Mouse (Mus musculus): ENCODE measurements at regions not wholly inside any gene's neighbourhood (a gene's known extent, or its start where the extent isn't known, plus 50 kb on each side); places are given as distances from the start of the nearest gene placed in this dataset.

DNA sequence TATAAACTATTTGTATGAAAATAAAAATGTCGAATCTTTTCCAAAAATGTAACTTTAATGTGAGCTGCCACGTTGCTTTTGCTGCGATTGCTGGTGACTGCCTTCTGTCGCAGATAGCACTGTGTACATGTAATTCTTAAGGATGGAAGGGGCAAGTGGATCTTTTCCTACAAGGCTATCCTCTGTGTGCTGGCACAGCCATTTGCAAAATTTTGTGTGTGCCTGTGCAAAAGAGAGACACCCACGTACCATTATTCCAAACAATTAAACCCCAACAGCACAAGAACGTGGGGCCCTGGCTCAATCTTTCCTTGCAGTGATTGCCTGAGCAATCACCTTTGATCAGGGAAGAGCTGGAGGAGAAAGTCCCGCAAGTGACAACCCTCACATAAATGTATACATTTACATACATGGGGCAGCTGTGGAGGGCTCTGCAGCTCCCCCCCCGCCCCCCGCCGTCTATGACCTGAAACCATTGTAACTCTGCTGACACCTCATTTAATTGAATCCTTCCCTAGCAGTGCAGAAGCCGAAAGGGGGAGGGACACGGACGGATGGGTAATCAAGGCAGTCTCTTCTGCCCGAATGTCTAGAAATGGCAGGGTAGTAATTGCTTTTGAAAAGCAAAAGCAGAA lies 133.6 kb upstream of the Pmfbp1 start:
- no peak for ATAC-seq (replicated peaks in 1 of 2; ENCODE audit: insufficient read depth in 1 of 2, low FRiP score in 2 of 2, low TSS enrichment in 1 of 2, low read depth in 1 of 2, poor library complexity in 2 of 2, severe bottlenecking in 2 of 2)

DNA sequence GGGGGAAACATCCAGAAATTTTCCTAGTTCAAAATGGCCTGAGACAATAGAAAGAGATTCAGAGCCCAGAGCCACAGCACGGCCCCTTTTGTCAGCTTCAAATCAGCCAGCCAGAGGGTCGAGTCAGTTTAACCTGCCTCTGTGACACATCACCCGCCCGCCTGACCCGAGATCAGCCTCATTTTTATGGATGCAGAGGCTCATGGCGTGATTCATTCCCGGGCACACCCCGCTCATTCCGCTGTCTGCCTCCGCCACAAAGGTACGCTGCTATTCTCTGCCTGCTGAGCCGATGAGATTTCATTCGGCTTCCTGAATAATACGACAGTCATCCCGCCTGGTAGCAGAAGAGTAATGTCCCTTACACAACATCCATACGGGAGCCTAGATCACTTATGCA lies 132.9 kb upstream of the Pmfbp1 start:
- no peak for ATAC-seq (replicated peaks in 1 of 2; ENCODE audit: insufficient read depth in 1 of 2, low FRiP score in 2 of 2, low TSS enrichment in 1 of 2, low read depth in 1 of 2, poor library complexity in 2 of 2, severe bottlenecking in 2 of 2)

DNA sequence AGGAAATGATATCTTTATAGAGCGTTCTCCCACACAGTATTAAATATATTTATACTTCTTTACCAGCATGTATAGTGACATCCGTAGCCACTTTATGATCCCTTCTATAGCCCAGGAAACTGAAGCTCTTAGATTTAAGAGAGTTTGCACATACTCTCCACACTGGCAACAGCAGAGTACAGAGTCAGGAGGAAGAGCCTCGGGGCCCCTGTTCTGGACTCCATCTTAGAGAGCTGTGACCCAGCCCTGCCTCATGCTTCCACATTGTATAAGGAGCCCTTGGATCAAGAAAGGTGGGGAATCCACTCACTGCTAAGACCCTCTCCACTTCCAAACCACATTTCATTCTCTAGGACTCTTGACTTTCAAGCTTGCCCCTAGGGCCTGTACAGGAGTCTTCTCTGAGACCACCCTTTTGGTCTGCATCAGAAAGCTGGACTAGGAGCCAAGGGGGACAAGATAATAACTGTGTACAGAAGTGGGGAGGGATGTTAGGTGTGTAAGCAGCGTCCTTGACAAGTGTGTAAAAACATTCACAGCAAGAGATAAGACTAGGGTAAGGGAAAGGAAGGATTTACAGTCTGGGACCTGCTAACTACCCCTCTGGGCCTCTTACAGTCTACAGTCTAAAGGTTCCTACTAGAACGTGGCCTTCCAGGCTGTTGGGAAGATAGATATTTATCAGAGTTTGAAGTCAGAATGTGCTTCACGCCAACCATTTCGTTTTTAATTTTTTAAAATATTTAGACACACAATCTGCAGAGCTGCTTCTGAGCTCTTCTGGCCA lies 132.1 kb upstream of the Pmfbp1 start:
- no peak for ATAC-seq (replicated peaks in 1 of 2; ENCODE audit: insufficient read depth in 1 of 2, low FRiP score in 2 of 2, low TSS enrichment in 1 of 2, low read depth in 1 of 2, poor library complexity in 2 of 2, severe bottlenecking in 2 of 2)

DNA sequence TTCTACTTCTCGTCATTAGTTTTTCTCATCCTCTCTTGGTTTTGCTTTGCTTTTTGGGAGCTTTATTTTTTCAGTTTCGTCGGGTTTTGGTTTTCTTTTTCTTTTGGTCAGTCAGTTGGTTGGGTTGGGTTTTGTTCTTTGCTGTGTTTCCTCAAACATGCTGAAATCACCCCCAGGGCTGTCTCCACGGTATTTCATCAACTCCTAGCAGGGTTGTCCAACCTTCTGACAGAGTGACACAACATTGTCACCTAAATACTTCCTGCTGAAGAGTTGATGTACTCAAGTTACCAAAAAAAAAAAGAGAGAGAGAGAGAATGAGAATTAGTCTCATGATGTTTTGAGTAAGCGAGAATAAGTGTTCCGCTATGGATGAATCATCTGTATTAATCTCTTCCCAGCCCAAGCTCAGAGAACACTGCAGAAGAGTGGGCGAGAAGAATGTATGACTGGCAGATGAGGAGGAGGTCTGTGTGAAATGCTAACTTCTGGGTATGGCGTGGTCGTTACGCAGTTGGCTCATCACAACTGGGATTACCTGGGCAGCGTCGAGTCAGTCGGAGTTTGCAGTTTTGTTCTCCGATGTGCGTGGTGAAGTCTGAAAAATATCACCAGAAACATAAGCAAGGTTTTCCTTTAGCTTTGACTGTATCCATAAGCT lies 130.5 kb upstream of the Pmfbp1 start:
- no peak for ATAC-seq (replicated peaks in 1 of 2; ENCODE audit: insufficient read depth in 1 of 2, low FRiP score in 2 of 2, low TSS enrichment in 1 of 2, low read depth in 1 of 2, poor library complexity in 2 of 2, severe bottlenecking in 2 of 2)

DNA sequence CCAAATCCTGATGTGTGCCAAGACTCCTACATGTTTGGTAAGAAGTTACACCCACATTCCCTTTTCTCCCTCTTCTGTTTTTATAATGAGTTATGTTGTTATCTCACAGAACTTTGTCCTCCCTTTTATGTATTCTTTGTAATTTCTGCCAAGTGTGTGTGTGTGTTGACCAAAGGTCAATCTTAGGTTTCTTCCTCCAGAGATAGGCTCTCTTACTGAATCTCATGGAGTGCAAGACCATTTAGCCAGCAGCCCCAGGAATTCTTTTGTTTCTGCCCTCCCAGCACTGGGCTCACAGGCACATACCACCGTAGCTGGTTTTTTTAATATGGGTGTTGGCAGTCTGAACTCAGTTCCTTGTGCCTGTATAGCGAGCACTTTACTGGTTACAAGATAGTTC lies 119.8 kb upstream of the Pmfbp1 start:
- ATAC-seq (replicated peaks in 1 of 2; ENCODE audit: insufficient read depth in 1 of 2, low FRiP score in 2 of 2, low TSS enrichment in 1 of 2, low read depth in 1 of 2, poor library complexity in 2 of 2, severe bottlenecking in 2 of 2) = no peak

DNA sequence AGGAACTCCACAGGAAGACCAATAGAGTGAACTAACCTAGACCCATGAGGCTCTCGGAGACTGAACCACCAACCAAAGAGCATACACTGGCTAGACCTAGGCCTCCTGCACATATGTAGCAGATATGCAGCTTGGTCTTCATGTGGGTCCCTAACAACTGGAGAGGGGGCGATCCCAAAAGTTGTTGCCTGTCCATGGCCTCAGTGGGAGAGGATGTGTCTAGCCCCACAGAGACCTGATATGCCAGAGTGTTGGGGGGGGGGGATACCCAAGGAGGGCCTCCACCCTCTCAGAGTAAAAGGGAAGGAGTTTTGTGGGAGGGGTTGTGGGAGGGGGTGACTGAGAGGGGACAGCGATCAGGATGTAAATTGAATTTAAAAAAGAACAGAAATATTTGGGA lies 108.9 kb upstream of the Pmfbp1 start:
- no peak for ATAC-seq (replicated peaks in 1 of 2; ENCODE audit: insufficient read depth in 1 of 2, low FRiP score in 2 of 2, low TSS enrichment in 1 of 2, low read depth in 1 of 2, poor library complexity in 2 of 2, severe bottlenecking in 2 of 2)

DNA sequence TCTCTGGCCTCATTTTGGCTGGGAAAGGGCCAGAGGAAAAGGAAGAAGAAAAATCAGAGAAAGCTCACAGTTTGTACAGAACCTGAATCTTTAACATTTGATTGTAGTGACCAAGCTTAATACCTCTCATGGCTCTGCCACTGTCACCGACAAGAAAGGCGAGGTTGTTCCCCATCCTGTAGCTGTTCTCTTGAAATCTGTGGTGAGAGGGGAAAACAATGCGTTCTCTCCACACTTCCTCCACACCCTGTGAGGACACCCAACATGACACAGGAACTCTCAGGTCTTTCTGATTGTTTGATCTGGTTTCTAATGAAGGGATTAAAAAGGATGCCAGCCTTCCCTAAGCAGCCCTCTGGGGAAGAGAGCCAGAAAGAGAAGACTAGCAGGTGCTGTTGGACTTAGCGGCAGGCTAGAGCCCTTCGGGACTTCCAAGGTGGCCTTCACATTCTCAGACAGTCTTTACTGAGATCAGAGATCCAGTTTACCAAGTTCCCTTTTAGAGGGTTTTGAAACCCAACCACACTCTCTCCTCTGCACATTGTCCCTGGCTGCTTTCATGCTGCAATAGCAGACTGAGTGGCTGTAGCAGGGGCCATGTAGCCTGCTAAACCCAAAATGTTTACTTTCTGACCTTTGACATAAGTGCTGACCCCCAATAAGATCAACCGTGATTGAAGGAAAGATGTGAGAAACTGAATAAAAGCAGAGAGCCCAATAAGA lies 98.5 kb upstream of the Pmfbp1 start:
- peak in 1 of 2 experiments; percentile 29; a peak in 2 of 4 replicates for ATAC-seq (replicated peaks in 1 of 2; ENCODE audit: insufficient read depth in 1 of 2, low FRiP score in 2 of 2, low TSS enrichment in 1 of 2, low read depth in 1 of 2, poor library complexity in 2 of 2, severe bottlenecking in 2 of 2)

DNA sequence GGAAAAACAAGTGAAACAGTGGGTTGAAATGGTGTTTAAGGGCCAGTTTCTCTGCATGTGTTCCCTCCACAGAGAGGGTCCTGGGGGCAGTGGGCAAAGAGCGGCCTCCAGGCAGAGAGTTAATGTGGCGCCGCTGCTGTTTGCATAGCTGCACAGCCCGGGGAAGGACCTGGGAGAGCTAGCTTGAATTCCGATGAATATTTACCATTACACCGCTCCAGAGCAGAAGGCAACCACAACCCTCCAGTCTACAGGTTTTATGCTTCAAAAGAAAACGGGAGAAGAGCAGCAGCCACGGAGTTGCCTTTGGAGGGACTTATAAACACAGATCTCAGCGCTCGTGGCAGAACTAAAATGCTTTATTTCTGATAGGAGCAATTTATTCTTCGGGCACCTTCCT lies 94.2 kb upstream of the Pmfbp1 start:
- ATAC-seq (replicated peaks in 1 of 2; ENCODE audit: insufficient read depth in 1 of 2, low FRiP score in 2 of 2, low TSS enrichment in 1 of 2, low read depth in 1 of 2, poor library complexity in 2 of 2, severe bottlenecking in 2 of 2) = no peak

DNA sequence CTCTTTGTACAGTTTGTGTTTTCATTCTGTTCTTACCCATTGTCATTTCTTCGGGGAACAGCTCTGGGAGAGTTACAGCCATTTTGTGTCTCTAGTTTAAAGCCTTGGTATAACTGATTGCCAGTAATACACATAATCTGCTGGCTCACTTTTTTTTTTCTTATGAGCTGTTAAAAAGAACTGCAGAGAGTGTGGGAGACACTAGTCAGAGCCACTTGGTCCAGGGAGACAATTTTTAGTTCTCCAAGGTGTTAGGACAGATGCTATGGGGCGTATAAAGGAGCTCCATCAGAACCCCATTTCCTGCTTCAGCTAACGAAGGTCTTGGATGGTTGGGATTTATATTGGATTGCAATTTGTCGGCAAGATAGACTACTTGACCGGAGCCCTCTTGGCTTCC lies 93.6 kb upstream of the Pmfbp1 start:
- no peak for ATAC-seq (replicated peaks in 1 of 2; ENCODE audit: insufficient read depth in 1 of 2, low FRiP score in 2 of 2, low TSS enrichment in 1 of 2, low read depth in 1 of 2, poor library complexity in 2 of 2, severe bottlenecking in 2 of 2)

DNA sequence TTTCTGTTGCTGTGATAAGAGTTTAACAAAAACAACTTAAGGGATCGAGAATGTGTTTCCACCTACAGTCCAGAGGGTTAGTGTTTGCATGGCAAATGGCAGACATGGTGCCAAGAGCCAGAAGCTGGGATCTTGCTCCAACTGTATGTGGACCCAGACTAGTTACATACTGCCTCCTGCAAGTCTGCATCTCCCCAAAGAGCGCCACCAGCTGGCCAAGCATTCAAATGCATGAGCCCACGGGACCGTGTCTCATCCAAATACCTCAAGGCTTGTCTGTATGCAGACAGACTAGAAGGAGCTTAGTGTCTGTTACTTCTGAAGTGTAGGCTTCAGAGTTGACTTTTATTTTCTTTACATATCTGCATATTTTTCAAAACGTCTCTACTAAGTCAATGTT lies 85.9 kb upstream of the Pmfbp1 start:
- ATAC-seq (replicated peaks in 1 of 2; ENCODE audit: insufficient read depth in 1 of 2, low FRiP score in 2 of 2, low TSS enrichment in 1 of 2, low read depth in 1 of 2, poor library complexity in 2 of 2, severe bottlenecking in 2 of 2) = no peak

DNA sequence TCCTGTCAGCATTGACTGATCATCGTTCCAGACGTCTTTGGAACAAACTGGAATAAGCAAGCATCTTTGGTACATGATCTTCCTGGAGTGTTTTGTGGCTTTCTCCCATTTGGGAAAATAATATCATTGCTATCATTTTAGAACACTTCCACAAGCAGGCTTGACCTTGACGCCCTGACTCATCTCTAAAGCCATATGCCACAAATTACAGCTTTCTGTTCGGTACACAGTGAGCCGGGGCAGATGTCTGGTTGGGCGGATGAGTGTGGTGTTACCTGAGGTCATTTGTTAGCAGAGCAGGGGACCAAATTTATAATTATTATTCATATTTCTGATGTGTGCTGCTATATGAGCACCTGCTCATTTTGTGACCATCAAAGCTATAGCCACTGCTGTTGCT lies 83.3 kb upstream of the Pmfbp1 start:
- ATAC-seq (replicated peaks in 1 of 2; ENCODE audit: insufficient read depth in 1 of 2, low FRiP score in 2 of 2, low TSS enrichment in 1 of 2, low read depth in 1 of 2, poor library complexity in 2 of 2, severe bottlenecking in 2 of 2) = no peak

DNA sequence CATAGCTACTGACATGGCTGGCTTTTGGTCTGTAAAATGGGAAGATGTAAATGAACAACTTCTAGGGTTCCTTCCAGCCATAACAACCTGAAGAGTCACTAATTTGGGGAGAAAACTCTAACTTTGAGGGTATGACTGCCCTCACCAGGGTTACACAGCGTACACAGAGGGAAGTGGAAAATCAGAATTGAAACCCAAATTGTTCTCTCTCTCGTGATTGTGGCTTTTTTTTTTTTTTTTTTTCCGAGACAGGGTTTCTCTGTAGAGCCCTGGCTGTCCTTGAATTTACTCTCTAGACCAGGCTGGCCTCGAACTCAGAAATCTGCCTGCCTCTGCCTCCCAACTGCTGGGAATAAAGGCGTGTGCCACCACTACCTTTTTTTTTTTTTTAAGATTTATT lies 80.4 kb upstream of the Pmfbp1 start:
- no peak for ATAC-seq (replicated peaks in 1 of 2; ENCODE audit: insufficient read depth in 1 of 2, low FRiP score in 2 of 2, low TSS enrichment in 1 of 2, low read depth in 1 of 2, poor library complexity in 2 of 2, severe bottlenecking in 2 of 2)

DNA sequence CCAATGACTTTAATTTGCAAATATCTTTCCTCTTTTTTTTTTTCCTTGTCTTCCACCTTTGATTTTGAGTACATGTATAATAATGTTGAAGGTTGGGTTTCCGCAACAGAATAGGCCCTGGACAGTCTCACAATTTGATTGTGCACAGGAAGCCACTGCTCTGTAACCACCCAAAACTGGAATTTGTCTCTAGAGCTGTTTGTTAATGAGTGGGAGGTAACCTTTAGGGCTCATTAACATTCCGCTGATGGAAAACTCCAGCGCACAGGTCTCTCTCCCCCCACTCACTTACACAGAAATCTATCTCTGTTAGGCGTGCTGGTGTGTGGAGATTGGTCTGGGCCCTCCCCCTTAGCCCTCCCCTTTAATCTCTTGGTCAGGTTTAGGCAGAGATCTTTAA lies 78.5 kb upstream of the Pmfbp1 start:
- ATAC-seq (replicated peaks in 1 of 2; ENCODE audit: insufficient read depth in 1 of 2, low FRiP score in 2 of 2, low TSS enrichment in 1 of 2, low read depth in 1 of 2, poor library complexity in 2 of 2, severe bottlenecking in 2 of 2) = no peak

DNA sequence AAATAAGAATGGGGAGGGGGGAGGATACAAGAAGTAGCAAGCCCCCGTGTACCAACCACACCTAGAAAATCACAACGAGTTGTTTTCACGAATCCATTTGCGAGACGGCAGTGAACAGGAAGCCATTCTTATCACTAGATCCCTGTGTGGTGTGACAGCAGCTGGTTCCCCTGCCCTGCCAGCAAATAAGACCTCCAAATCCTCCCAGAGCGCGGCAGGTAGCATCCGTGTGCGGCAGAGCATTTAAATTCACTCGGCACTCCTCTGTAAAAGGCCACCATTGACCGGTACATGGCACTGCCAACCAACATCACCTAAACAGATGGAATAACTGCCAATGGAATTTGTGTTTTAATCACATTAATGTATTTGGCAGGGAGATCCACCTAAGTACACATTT lies 77.9 kb upstream of the Pmfbp1 start:
- ATAC-seq (replicated peaks in 1 of 2; ENCODE audit: insufficient read depth in 1 of 2, low FRiP score in 2 of 2, low TSS enrichment in 1 of 2, low read depth in 1 of 2, poor library complexity in 2 of 2, severe bottlenecking in 2 of 2) = no peak

DNA sequence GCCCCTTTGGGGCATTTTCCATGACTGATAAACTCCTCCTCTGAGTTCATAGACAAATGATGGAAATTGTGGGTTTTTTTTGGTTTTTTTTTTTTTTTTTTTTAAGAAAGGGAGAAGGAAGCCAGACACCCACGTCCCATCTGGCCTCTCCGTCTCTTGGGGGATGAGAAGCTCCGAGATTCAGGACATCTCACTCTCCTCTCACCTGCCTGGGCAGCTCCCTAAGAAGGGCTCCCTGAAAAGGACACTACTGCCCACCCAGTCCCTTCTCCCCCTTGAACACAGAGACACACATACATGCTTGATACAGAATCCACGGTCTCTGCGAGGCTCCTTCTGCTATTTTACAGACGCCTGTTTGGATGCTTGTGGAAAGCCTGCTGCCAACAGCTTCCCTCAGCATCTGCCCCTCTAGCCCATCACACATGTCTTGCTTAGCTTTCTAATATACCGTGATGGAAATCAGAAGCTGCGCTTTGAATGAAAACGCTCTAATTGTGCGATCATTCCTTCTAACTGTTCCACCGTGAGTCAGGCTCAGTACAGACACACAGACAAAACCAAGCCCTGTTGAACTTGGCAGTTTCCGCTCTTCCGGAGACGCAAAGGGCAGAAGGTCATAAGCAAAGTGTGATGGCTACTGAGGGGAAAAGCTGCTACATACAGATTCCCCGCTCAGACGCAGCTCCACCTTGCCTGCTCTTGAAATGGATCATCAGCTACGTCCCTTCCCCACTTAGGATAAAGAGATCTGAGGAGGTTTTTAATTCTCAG lies 77.3 kb upstream of the Pmfbp1 start:
- no peak for ATAC-seq (replicated peaks in 1 of 2; ENCODE audit: insufficient read depth in 1 of 2, low FRiP score in 2 of 2, low TSS enrichment in 1 of 2, low read depth in 1 of 2, poor library complexity in 2 of 2, severe bottlenecking in 2 of 2)

DNA sequence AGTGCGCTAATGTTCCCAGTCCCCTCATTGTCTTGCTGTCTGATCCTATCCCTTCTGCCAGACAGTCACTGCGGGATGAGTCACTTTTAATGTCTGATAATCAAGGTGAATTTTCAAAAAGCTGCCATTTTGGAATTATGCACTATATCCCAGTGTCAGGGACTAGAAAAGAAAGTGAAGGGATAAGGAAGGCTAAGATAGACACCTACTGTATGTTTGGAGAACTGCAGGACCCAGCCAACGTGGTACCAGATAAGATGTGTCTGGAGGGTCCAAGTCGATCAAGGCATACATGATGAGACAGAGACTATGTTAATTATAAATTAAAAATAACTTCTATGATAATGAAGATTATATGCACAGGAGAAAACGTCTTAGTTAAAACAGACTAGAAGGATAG lies 76.6 kb upstream of the Pmfbp1 start:
- peak; percentile 22 to 42; a peak in 2 of 4 replicates for ATAC-seq (replicated peaks in 1 of 2; ENCODE audit: insufficient read depth in 1 of 2, low FRiP score in 2 of 2, low TSS enrichment in 1 of 2, low read depth in 1 of 2, poor library complexity in 2 of 2, severe bottlenecking in 2 of 2)

DNA sequence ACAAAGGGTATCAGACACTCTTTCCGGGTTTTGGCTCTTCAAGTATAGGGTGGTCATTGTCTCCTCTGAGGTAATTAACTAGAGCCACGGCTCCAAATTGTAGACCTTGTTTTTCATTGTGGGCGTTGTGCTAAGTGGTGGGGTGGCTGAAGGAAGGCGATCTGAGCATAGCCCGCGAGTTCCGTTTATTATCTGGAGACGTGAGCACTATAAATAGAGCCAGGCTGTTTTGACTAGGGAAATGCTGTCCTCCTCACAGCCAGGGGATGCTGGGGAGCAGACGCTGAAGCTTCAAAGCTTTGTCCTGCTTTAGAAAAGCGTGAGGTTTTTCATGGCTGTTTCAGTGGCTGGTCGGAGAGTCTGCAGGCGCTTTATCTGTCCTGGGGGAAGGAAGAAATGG lies 75.9 kb upstream of the Pmfbp1 start:
- ATAC-seq (replicated peaks in 1 of 2; ENCODE audit: insufficient read depth in 1 of 2, low FRiP score in 2 of 2, low TSS enrichment in 1 of 2, low read depth in 1 of 2, poor library complexity in 2 of 2, severe bottlenecking in 2 of 2) = no peak
